Mouse (Mus musculus): ENCODE results near the gene Slc35d3. TPM values are rescaled to one million over a fixed set of nuclear protein-coding genes. Genes with fewer than 3 reads are reported as not detected.

The Slc35d3 gene
- total and polyA plus RNA-seq, 3 experiments: not detected

GRCm38 (mm10) chr10:19893976-19894375 is 42.7 kb upstream of the Slc35d3 start:
- no peak for TF ChIP-seq POLR2AphosphoS5 (IDR thresholded peaks at IDR 0.05; ENCODE audit: borderline replicate concordance, low read depth, low read length)
- no peak for TF ChIP-seq TBP (IDR thresholded peaks at IDR 0.05; ENCODE audit: low read depth, low read length)
- peak; percentile 94 for TF ChIP-seq SMC3 (IDR thresholded peaks at IDR 0.05; ENCODE audit: low read depth, low read length)
- TF ChIP-seq USF2 (IDR thresholded peaks at IDR 0.05; ENCODE audit: borderline replicate concordance in 1 of 2, insufficient read depth in 1 of 2, low read depth in 1 of 2, low read length in 2 of 2): no peak
- TF ChIP-seq CTCF (IDR thresholded peaks at IDR 0.05 in 2 of 3, conservative IDR thresholded peaks at IDR 0.05 in 1 of 3; ENCODE audit: control insufficient read depth in 1 of 3, insufficient read depth in 1 of 3, low read depth in 2 of 3, low read length in 3 of 3, poor library complexity in 1 of 3, severe bottlenecking in 1 of 3): peak; percentile 68 to 87 (median 70)
- TF ChIP-seq SIN3A (IDR thresholded peaks at IDR 0.05; ENCODE audit: low read length): no peak
- no peak for TF ChIP-seq POLR2AphosphoS2 (IDR thresholded peaks at IDR 0.05; ENCODE audit: low read length)
- peak; percentile 91 for TF ChIP-seq ZC3H11A (IDR thresholded peaks at IDR 0.05; ENCODE audit: low read depth, low read length)
- TF ChIP-seq RAD21 (IDR thresholded peaks at IDR 0.05; ENCODE audit: low read depth, low read length): peak; percentile 89
- TF ChIP-seq MYC (IDR thresholded peaks at IDR 0.05; ENCODE audit: low read depth, low read length): no peak
- H3K79me2 ChIP-seq (ENCODE audit: control insufficient read depth, insufficient read depth, low read length, poor library complexity): no peaks in the 10 kb centered on the region
- DNase-seq (ENCODE audit: low read depth, low spot score): peak; percentile 74
- H3K9ac ChIP-seq (ENCODE audit: control insufficient read depth, low read depth, low read length, poor library complexity, severe bottlenecking): no peak overlapping the region
- no peaks in the 10 kb centered on the region for H3K27me3 ChIP-seq (ENCODE audit: control insufficient read depth in 1 of 2, insufficient read depth in 2 of 2, low read length in 2 of 2)
- H3K9me3 ChIP-seq (replicated peaks; ENCODE audit: insufficient read depth, low read length): no peaks in the 10 kb centered on the region
- H3K4me3 ChIP-seq (ENCODE audit: control insufficient read depth in 1 of 2, insufficient read depth in 1 of 2, low read depth in 2 of 2, low read length in 2 of 2): no peak overlapping the region
- peaks cover 0 to 2% of the 10 kb centered on the region in 2 experiments; a peak in 1 of 4 replicates for H3K36me3 ChIP-seq (ENCODE audit: control insufficient read depth in 1 of 2, insufficient read depth in 2 of 2, low read length in 2 of 2)
- peaks cover 2 to 3% of the 10 kb centered on the region in 2 experiments; a peak in 1 of 4 replicates for H3K4me1 ChIP-seq (ENCODE audit: control insufficient read depth in 1 of 2, insufficient read depth in 2 of 2, low read length in 2 of 2)
- no peak overlapping the region for H3K27ac ChIP-seq (ENCODE audit: control insufficient read depth, low read depth, low read length)

GRCm38 (mm10) chr10:19893146-19893545 is 41.9 kb upstream of the Slc35d3 start:
- Histone ChIP-seq H3K79me2 (ENCODE audit: control insufficient read depth, insufficient read depth, low read length, poor library complexity) (no peaks in the 10 kb centered on the region), H3K27me3 (ENCODE audit: control insufficient read depth in 1 of 2, insufficient read depth in 2 of 2, low read length in 2 of 2) (no peaks in the 10 kb centered on the region), H3K4me1 (ENCODE audit: control insufficient read depth in 1 of 2, insufficient read depth in 2 of 2, low read length in 2 of 2) (peaks cover 2 to 3% of the 10 kb centered on the region in 2 experiments; a peak in 1 of 4 replicates), H3K27ac (ENCODE audit: control insufficient read depth, low read depth, low read length) (no peak overlapping the region), H3K9me3 (replicated peaks; ENCODE audit: insufficient read depth, low read length) (no peaks in the 10 kb centered on the region), H3K4me3 (ENCODE audit: control insufficient read depth in 1 of 2, insufficient read depth in 1 of 2, low read depth in 2 of 2, low read length in 2 of 2) (no peak overlapping the region), H3K36me3 (ENCODE audit: control insufficient read depth in 1 of 2, insufficient read depth in 2 of 2, low read length in 2 of 2) (peaks cover 0 to 2% of the 10 kb centered on the region in 2 experiments; a peak in 1 of 4 replicates), H3K9ac (ENCODE audit: control insufficient read depth, low read depth, low read length, poor library complexity, severe bottlenecking) (no peak overlapping the region)
- no peak for DNase-seq (ENCODE audit: low read depth, low spot score)
- TF ChIP-seq RAD21 (IDR thresholded peaks at IDR 0.05; ENCODE audit: low read depth, low read length) (no peak), HCFC1 (IDR thresholded peaks at IDR 0.05; ENCODE audit: low read depth, low read length) (no peak), CHD2 (IDR thresholded peaks at IDR 0.05; ENCODE audit: low read length) (no peak), POLR2AphosphoS5 (IDR thresholded peaks at IDR 0.05; ENCODE audit: borderline replicate concordance, low read depth, low read length) (no peak), SIN3A (IDR thresholded peaks at IDR 0.05; ENCODE audit: low read length) (no peak), POLR2AphosphoS2 (IDR thresholded peaks at IDR 0.05; ENCODE audit: low read length) (no peak), MYC (IDR thresholded peaks at IDR 0.05; ENCODE audit: low read depth, low read length) (no peak)

DNA sequence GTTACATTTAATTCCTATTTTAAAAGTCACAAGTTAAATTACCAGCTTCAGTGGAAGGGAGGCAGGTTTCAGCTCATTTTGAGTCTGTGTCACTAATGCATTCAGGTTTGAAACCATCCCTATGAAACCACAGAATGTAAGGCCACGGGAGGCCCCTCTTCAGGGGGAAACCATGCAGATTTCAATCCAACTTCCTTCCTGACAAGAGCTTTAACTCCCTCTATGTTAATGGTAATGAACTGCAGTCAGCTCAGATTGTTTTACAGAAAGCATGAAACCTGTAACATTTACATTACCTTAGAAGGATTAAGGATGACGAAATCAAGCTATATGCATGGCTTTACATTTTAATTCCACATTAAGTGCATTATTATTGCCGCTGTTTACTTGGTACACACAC is 40.4 kb upstream of the Slc35d3 start:
- H3K4me3 ChIP-seq (ENCODE audit: control insufficient read depth in 1 of 2, insufficient read depth in 1 of 2, low read depth in 2 of 2, low read length in 2 of 2): no peak overlapping the region
- no peaks in the 10 kb centered on the region for H3K79me2 ChIP-seq (ENCODE audit: control insufficient read depth, insufficient read depth, low read length, poor library complexity)
- no peaks in the 10 kb centered on the region for H3K9me3 ChIP-seq (replicated peaks; ENCODE audit: insufficient read depth, low read length)
- H3K36me3 ChIP-seq (ENCODE audit: control insufficient read depth in 1 of 2, insufficient read depth in 2 of 2, low read length in 2 of 2): peaks cover 0 to 5% of the 10 kb centered on the region in 2 experiments; a peak in 2 of 4 replicates
- H3K9ac ChIP-seq (ENCODE audit: control insufficient read depth, low read depth, low read length, poor library complexity, severe bottlenecking): no peak overlapping the region
- TF ChIP-seq RAD21 (IDR thresholded peaks at IDR 0.05; ENCODE audit: low read depth, low read length) (peak; percentile 39), CTCF (IDR thresholded peaks at IDR 0.05 in 2 of 3, conservative IDR thresholded peaks at IDR 0.05 in 1 of 3; ENCODE audit: control insufficient read depth in 1 of 3, insufficient read depth in 1 of 3, low read depth in 2 of 3, low read length in 3 of 3, poor library complexity in 1 of 3, severe bottlenecking in 1 of 3) (peak in 2 of 3 experiments; percentile 6 to 36; a peak in 2 of 6 replicates), SMC3 (IDR thresholded peaks at IDR 0.05; ENCODE audit: low read depth, low read length) (peak; percentile 40), EP300 (IDR thresholded peaks at IDR 0.05; ENCODE audit: low read depth in 1 of 2, low read length in 2 of 2) (no peak), POLR2A (IDR thresholded peaks at IDR 0.05; ENCODE audit: control insufficient read depth in 1 of 2, insufficient read depth in 1 of 2, low read depth in 1 of 2, low read length in 2 of 2, poor library complexity in 1 of 2) (no peak), RCOR1 (IDR thresholded peaks at IDR 0.05; ENCODE audit: low read depth, low read length) (peak; percentile 41; the same call in 1 of the 2 replicates)
- H3K27me3 ChIP-seq (ENCODE audit: control insufficient read depth in 1 of 2, insufficient read depth in 2 of 2, low read length in 2 of 2): no peaks in the 10 kb centered on the region
- no peak overlapping the region for H3K27ac ChIP-seq (ENCODE audit: control insufficient read depth, low read depth, low read length)
- H3K4me1 ChIP-seq (ENCODE audit: control insufficient read depth in 1 of 2, insufficient read depth in 2 of 2, low read length in 2 of 2): peaks cover 6 to 8% of the 10 kb centered on the region in 2 experiments
- DNase-seq (ENCODE audit: low read depth, low spot score): peak; percentile 62

Data from MEL (cell line).